Mouse (Mus musculus): ENCODE data around the gene Pam16.

DNA sequence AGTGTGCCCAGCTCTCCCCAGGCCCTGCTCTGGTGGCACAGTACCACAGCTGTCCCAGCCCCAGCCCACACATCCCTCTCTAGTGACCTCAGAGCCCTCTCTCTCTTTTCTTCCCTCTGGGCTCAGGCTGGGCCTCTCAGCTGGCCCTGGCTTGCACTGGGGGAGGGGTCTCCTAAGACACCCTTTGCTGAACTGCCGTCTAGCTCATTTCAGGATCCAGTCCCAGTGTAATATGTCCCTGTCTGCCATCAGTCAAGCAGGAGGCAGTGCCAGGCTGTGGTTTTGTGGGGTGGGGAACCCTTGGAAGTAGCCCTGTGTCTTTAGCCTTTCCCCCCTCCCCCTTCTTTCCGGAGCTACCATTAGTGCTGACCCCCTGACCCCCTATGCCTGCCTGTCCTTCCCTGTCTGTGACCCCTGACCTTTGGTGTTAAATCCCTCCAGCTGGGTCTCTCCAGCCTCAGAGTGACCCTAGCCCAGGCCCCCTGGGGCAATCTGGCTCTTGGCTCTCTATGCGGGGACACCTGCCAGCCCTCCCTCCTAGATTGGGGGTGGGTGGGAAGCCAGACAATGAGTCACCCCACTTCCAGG, 28.6 kb downstream of the Pam16 start:
- TF ChIP-seq POLR2A (IDR thresholded peaks at IDR 0.05; ENCODE audit: control insufficient read depth, extremely low read depth, insufficient read depth, low read length, poor library complexity) (no peak), CTCF (IDR thresholded peaks at IDR 0.05; ENCODE audit: borderline replicate concordance, control insufficient read depth, extremely low read depth, insufficient read depth, low read length, poor library complexity) (no peak)

Measured in thymus, adult 2 months (tissue).